Mouse (Mus musculus): Measurements from ENCODE around the gene Fbxw2. TPM values are rescaled to one million over a fixed set of nuclear protein-coding genes. Genes with fewer than 3 reads are reported as not detected.

The Fbxw2 gene
- total and polyA plus RNA-seq, 3 experiments: 36.7 to 67.8 (median 61.2) TPM

- Histone ChIP-seq H3K9ac (ENCODE audit: insufficient read depth, low read depth) (peak within 1 kb of the TSS; percentile 74), H3K27me3 (replicated peaks) (no peaks in the 10 kb centered on the region), H3K4me1 (ENCODE audit: control insufficient read depth in 1 of 2, insufficient read depth in 2 of 2) (peaks cover 0 to 30% of the 10 kb centered on the region in 2 experiments; a peak in 3 of 4 replicates), H3K4me2 (ENCODE audit: insufficient read depth, low read depth, poor library complexity, severe bottlenecking) (peak within 1 kb of the TSS; percentile 93), H3K27ac (ENCODE audit: insufficient read depth, low read depth) (peak within 1 kb of the TSS; percentile 43; the same call in 1 of the 2 replicates), H3K36me3 (replicated peaks in 1 of 2; ENCODE audit: control insufficient read depth in 1 of 2, insufficient read depth in 1 of 2, low read length in 1 of 2) (peaks cover 16 to 33% of the 10 kb centered on the region in 2 experiments), H3K79me2 (replicated peaks; ENCODE audit: control insufficient read depth, extremely low read depth, insufficient read depth, poor library complexity, severe bottlenecking) (peaks cover 20% of the 10 kb centered on the region), H3K4me3 (replicated peaks in 1 of 3; ENCODE audit: low read depth in 2 of 3, low read length in 2 of 3, poor library complexity in 1 of 3) (peak within 1 kb of the TSS; percentile 61 to 87 (median 75)), H3K9me3 (replicated peaks; ENCODE audit: low read length) (no peaks in the 10 kb centered on the region)
- TF ChIP-seq KAT2A (IDR thresholded peaks at IDR 0.05; ENCODE audit: insufficient replicate concordance, low read length) (0 out of 2 replicates have a peak, but pooled peaks have one; percentile 47), EP300 (IDR thresholded peaks at IDR 0.05; ENCODE audit: low read length) (no peak), ZNF384 (IDR thresholded peaks at IDR 0.05; ENCODE audit: low read depth, low read length) (no peak), ZC3H11A (IDR thresholded peaks at IDR 0.05; ENCODE audit: low read depth, low read length) (no peak), MAX (IDR thresholded peaks at IDR 0.05; ENCODE audit: low read length) (peak; percentile 28; the same call in 1 of the 2 replicates), CTCF (conservative IDR thresholded peaks at IDR 0.05 in 1 of 2, IDR thresholded peaks at IDR 0.05 in 1 of 2; ENCODE audit: low read depth in 2 of 2, low read length in 2 of 2) (no peak), MAZ (IDR thresholded peaks at IDR 0.05; ENCODE audit: low read depth, low read length) (no peak), BHLHE40 (IDR thresholded peaks at IDR 0.05; ENCODE audit: low read depth, low read length) (peak; percentile 93), ZMIZ1 (IDR thresholded peaks at IDR 0.05; ENCODE audit: low read depth, low read length) (peak; percentile 88), CHD1 (IDR thresholded peaks at IDR 0.05; ENCODE audit: low read depth, low read length) (no peak), MXI1 (IDR thresholded peaks at IDR 0.05; ENCODE audit: low read depth, low read length) (peak; percentile 64), NRF1 (IDR thresholded peaks at IDR 0.05; ENCODE audit: low read depth, low read length) (0 out of 2 replicates have a peak, but pooled peaks have one; percentile 27), E2F4 (IDR thresholded peaks at IDR 0.05; ENCODE audit: insufficient replicate concordance, low read depth, low read length) (0 out of 2 replicates have a peak, but pooled peaks have one; percentile 59), RCOR1 (conservative IDR thresholded peaks at IDR 0.05; ENCODE audit: low read depth, low read length) (0 out of 2 replicates have a peak, but pooled peaks have one; percentile 10), ZKSCAN1 (IDR thresholded peaks at IDR 0.05; ENCODE audit: borderline replicate concordance, low read depth, low read length) (no peak), USF1 (IDR thresholded peaks at IDR 0.05; ENCODE audit: low read depth, low read length) (no peak), MEF2A (IDR thresholded peaks at IDR 0.05; ENCODE audit: borderline replicate concordance, low read depth, low read length) (peak; percentile 55; the same call in 1 of the 2 replicates), TCF12 (IDR thresholded peaks at IDR 0.05; ENCODE audit: low read depth, low read length) (peak; percentile 82), NELFE (IDR thresholded peaks at IDR 0.05; ENCODE audit: low read depth, low read length) (peak; percentile 78; the same call in 1 of the 2 replicates), SMC3 (IDR thresholded peaks at IDR 0.05; ENCODE audit: low read depth, low read length) (no peak), IRF4 (IDR thresholded peaks at IDR 0.05; ENCODE audit: low read depth, low read length) (peak; percentile 47; the same call in 1 of the 2 replicates), RAD21 (IDR thresholded peaks at IDR 0.05; ENCODE audit: low read depth, low read length) (no peak), UBTF (IDR thresholded peaks at IDR 0.05; ENCODE audit: low read depth, low read length) (no peak), ELF1 (IDR thresholded peaks at IDR 0.05; ENCODE audit: low read depth, low read length) (peak; percentile 96), PAX5 (IDR thresholded peaks at IDR 0.05; ENCODE audit: low read length) (no peak), CHD2 (IDR thresholded peaks at IDR 0.05; ENCODE audit: low read length) (no peak), SIN3A (IDR thresholded peaks at IDR 0.05; ENCODE audit: low read length) (peak; percentile 87), MYC (IDR thresholded peaks at IDR 0.05; ENCODE audit: low read depth, low read length) (no peak), ETS1 (conservative IDR thresholded peaks at IDR 0.05; ENCODE audit: low read depth, low read length) (0 out of 2 replicates have a peak, but pooled peaks have one; percentile 15), TBP (conservative IDR thresholded peaks at IDR 0.05; ENCODE audit: low read depth, low read length) (0 out of 2 replicates have a peak, but pooled peaks have one; percentile 42), HCFC1 (IDR thresholded peaks at IDR 0.05; ENCODE audit: low read depth, low read length) (peak; percentile 70), USF2 (conservative IDR thresholded peaks at IDR 0.05; ENCODE audit: low read depth, low read length) (no peak), JUN (IDR thresholded peaks at IDR 0.05; ENCODE audit: insufficient read depth, low read depth, low read length) (no peak), MAFK (IDR thresholded peaks at IDR 0.05; ENCODE audit: insufficient replicate concordance, low read length) (no peak), POLR2A (IDR thresholded peaks at IDR 0.05; ENCODE audit: low read depth, low read length) (peak; percentile 84)
- DNase-seq (ENCODE audit: extremely low read depth): peak; percentile 92
- dilution Hi-C loops (cut with MboI; ENCODE audit: extremely low pct_ligation_motif_present, extremely low pct_unique_long_range_greater_than_20kb, low sequenced_read_pairs): no loop called here
- in situ Hi-C loops (cut with MboI; ENCODE audit: low pct_ligation_motif_present, low pct_unique_long_range_greater_than_20kb, low sequenced_read_pairs): loop anchor here (10.0 to 25.0 kb wide), 2 partner anchors 165 to 313 kb away; partner anchors contain the start of genes AI182371, Cntrl and Traf1
Measured at GRCm38 (mm10) chr2:34799357-34800256, 26.5 kb downstream of the Fbxw2 start, which contains the start of gene Rabepk. TSS of gene Rabepk (minus strand) at chr2:34799912.
